Comparison of ENCODE assay signal across 9 mouse cellular contexts in the genomic region with DNA sequence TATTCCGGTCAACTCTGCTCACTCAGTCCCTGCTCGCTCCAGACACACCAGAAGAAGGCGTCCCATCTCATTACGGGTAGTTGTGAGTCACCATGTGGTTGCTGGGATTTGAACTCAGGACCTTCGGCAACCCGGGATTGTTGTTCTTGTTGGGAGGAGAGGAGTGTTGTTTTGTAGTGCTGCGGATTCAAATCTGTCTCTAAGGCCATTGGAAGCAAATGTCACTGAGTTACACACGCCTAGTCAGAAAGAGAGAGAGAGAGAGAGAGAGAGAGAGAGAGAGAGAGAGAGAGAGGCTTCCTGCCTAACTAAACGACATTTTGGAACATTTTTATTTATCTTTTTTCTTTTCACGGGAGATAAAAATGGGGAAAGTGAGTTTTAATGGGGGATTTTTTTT. TPM values are rescaled to one million over a fixed set of nuclear protein-coding genes. Genes with fewer than 3 reads are reported as not detected.
A peak's percentile ranks its signal among the peaks of the same experiment; 100 is the strongest.
DNase-seq lines count a peak whose midpoint lies in the region; ATAC-seq lines count a peak whose summit lies in the region.
"Had no signal": no experiment of that assay in that cellular context is flagged by ENCODE, and none has a peak within 500 bp of the region (broad histone marks: within the 10 kb centered on the region; RNA-seq: fewer than 3 reads in every experiment).

No protein-coding gene starts in this region.

- DNase-seq in heart, adult 11 months: peak; percentile 82
- DNase-seq in heart, adult 8-10 months (ENCODE audit: low spot score): no peak
- DNase-seq in midbrain, embryonic 10.5 days (ENCODE audit: low spot score): peak; percentile 23
- DNase-seq in midbrain, embryonic 14.5 days: no peak
- peak; percentile 52 for DNase-seq in intestine, embryonic 14.5 days (ENCODE audit: low spot score)
- DNase-seq in right cerebral cortex, postnatal 10 days (ENCODE audit: low spot score in 2 of 2): no peak
- DNase-seq in thymus, postnatal 10 days (ENCODE audit: low spot score in 2 of 2): no peak
- DNase-seq: right cerebral cortex, adult 18-20 months had no signal

- ATAC-seq in midbrain, embryonic 14.5 days (ENCODE audit: low FRiP score, low TSS enrichment): no peak
- no peak for ATAC-seq in intestine, embryonic 14.5 days (replicated peaks; ENCODE audit: low FRiP score, low TSS enrichment, low read depth)
- no peak for ATAC-seq in neural tube, embryonic 15.5 days (ENCODE audit: low FRiP score)

- H3K4me1 ChIP-seq in midbrain, embryonic 10.5 days: peaks cover 57% of the 10 kb centered on the region
- H3K4me1 ChIP-seq in midbrain, embryonic 14.5 days (ENCODE audit: control insufficient read depth, insufficient read depth, low read length): peaks cover 16% of the 10 kb centered on the region
- H3K4me1 ChIP-seq in intestine, embryonic 14.5 days (replicated peaks; ENCODE audit: control insufficient read depth, insufficient read depth, low read length): peaks cover 30% of the 10 kb centered on the region
- peaks cover 37% of the 10 kb centered on the region for H3K4me1 ChIP-seq in neural tube, embryonic 15.5 days

- H3K4me3 ChIP-seq in midbrain, embryonic 10.5 days: no peak overlapping the region
- no peak overlapping the region for H3K4me3 ChIP-seq in midbrain, embryonic 14.5 days (replicated peaks; ENCODE audit: low read depth, low read length)
- peak overlapping the region; percentile 27; the same call in 1 of the 2 replicates for H3K4me3 ChIP-seq in intestine, embryonic 14.5 days (ENCODE audit: low read depth, low read length)
- H3K4me3 ChIP-seq in neural tube, embryonic 15.5 days (replicated peaks): no peak overlapping the region

- H3K27ac ChIP-seq in midbrain, embryonic 10.5 days (replicated peaks): no peak overlapping the region
- no peak overlapping the region for H3K27ac ChIP-seq in midbrain, embryonic 14.5 days (replicated peaks; ENCODE audit: low read depth, low read length)
- H3K27ac ChIP-seq in intestine, embryonic 14.5 days (ENCODE audit: low read depth): no peak overlapping the region
- H3K27ac ChIP-seq in neural tube, embryonic 15.5 days (replicated peaks): no peak overlapping the region

- no peaks in the 10 kb centered on the region for H3K9me3 ChIP-seq in midbrain, embryonic 10.5 days (replicated peaks)
- H3K9me3 ChIP-seq in midbrain, embryonic 14.5 days (ENCODE audit: control insufficient read depth, low read length): no peaks in the 10 kb centered on the region
- H3K9me3 ChIP-seq in intestine, embryonic 14.5 days (ENCODE audit: control insufficient read depth, low read length): no peaks in the 10 kb centered on the region
- H3K9me3 ChIP-seq in neural tube, embryonic 15.5 days (replicated peaks): no peaks in the 10 kb centered on the region

- H3K9ac ChIP-seq in midbrain, embryonic 14.5 days (replicated peaks; ENCODE audit: low read length): no peak overlapping the region
- H3K9ac ChIP-seq in intestine, embryonic 14.5 days (ENCODE audit: low read length): no peak overlapping the region
- H3K9ac ChIP-seq in neural tube, embryonic 15.5 days (replicated peaks): no peak overlapping the region

- H3K36me3 ChIP-seq in midbrain, embryonic 10.5 days: no peaks in the 10 kb centered on the region
- H3K36me3 ChIP-seq in midbrain, embryonic 14.5 days (ENCODE audit: control insufficient read depth, insufficient read depth, low read length): no peaks in the 10 kb centered on the region
- no peaks in the 10 kb centered on the region for H3K36me3 ChIP-seq in intestine, embryonic 14.5 days (ENCODE audit: control insufficient read depth, insufficient read depth, low read length)
- H3K36me3 ChIP-seq in neural tube, embryonic 15.5 days: no peaks in the 10 kb centered on the region

- 11% methylated on average over 10 of the region's 10 CpGs for WGBS in midbrain, embryonic 10.5 days
- 16% methylated on average over 10 of the region's 10 CpGs for WGBS in midbrain, embryonic 14.5 days
- 28% methylated on average over 10 of the region's 10 CpGs for WGBS in intestine, embryonic 14.5 days
- 23% methylated on average over 10 of the region's 10 CpGs for WGBS in neural tube, embryonic 15.5 days

- H3K27me3 ChIP-seq in midbrain, embryonic 10.5 days (ENCODE audit: low read depth, poor library complexity, severe bottlenecking): peaks cover 22% of the 10 kb centered on the region
- no peaks in the 10 kb centered on the region for H3K27me3 ChIP-seq in midbrain, embryonic 14.5 days (ENCODE audit: control insufficient read depth, insufficient read depth, low read length)
- no peaks in the 10 kb centered on the region for H3K27me3 ChIP-seq in intestine, embryonic 14.5 days (replicated peaks; ENCODE audit: control insufficient read depth, insufficient read depth, low read length)
- H3K27me3 ChIP-seq in neural tube, embryonic 15.5 days (replicated peaks): no peaks in the 10 kb centered on the region

- no peak overlapping the region for H3K4me2 ChIP-seq in midbrain, embryonic 14.5 days (ENCODE audit: low read length)
- H3K4me2 ChIP-seq in intestine, embryonic 14.5 days (ENCODE audit: low read length): peak overlapping the region; percentile 47
- peak overlapping the region; percentile 78 for H3K4me2 ChIP-seq in neural tube, embryonic 15.5 days

RNA-seq across cellular contexts. Expression of gene Frs2, which starts 2.4 kb away (rescaled TPM):
- total RNA-seq in heart, adult 8-10 months (2022): 10 to 100 TPM; 15.2 to 16.8 (median 15.9) TPM
- polyA plus RNA-seq in midbrain, embryonic 10.5 days (2016; fragmentation: Nextera tagmentation; extraction: Ambion mirVana): 16.0 and 21.1 TPM in 2 replicates
- polyA plus RNA-seq in midbrain, embryonic 14.5 days (2014; fragmentation: Nextera tagmentation; extraction: Ambion mirVana): 25.4 and 30.3 TPM in 2 replicates
- polyA plus RNA-seq in intestine, embryonic 14.5 days (2014; fragmentation: Nextera tagmentation; extraction: Ambion mirVana): 28.0 and 28.9 TPM in 2 replicates
- polyA plus RNA-seq in neural tube, embryonic 15.5 days (2015; fragmentation: Nextera tagmentation; extraction: Ambion mirVana): 19.7 and 21.4 TPM in 2 replicates

Comparison
In these comparisons a context has a peak if more than half of its experiments do, and no peak if none do; other contexts are left out.
1. DNase-seq: peak in heart, adult 11 months (single experiment), midbrain, embryonic 10.5 days (single experiment) and intestine, embryonic 14.5 days (single experiment); none in heart, adult 8-10 months (single experiment), midbrain, embryonic 14.5 days (single experiment), right cerebral cortex, postnatal 10 days (0 of 2) and thymus, postnatal 10 days (0 of 2).